ENCODE assay signal across 27 mouse cellular contexts in the genomic region with DNA sequence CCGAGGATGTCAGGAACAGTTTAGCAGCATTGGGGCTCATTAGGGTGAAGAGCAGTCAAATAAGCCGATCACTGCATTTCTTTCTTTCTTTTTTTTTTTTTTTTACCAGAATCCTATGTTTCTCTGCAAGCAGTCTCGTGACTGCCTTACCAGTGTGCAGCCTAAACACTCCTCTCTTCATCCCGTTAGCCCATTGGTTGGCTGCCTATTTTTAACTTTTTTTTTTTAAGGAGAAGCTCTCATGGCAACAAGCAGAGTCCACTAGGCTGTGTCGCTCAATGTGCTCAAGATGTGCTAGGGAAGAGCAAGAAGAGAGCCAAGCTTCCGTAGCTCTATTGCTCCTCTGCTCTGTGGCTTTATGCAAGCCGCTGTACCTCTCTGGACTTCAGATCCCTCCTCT.
"Had no signal": no experiment of that assay in that cellular context is flagged by ENCODE, and none has a peak within 500 bp of the region (broad histone marks: within the 10 kb centered on the region; RNA-seq: fewer than 3 reads in every experiment).

No protein-coding gene starts in this region.

- ATAC-seq: inflammation-experienced regulatory T-cells, adult 6 months; intestine, postnatal 0 days; liver, postnatal 0 days had no signal

- H3K9me3 ChIP-seq: heart, embryonic 13.5 days; heart, embryonic 15.5 days; hindbrain, embryonic 13.5 days; hindbrain, embryonic 15.5 days; limb, embryonic 10.5 days; limb, embryonic 12.5 days; liver, embryonic 13.5 days; liver, embryonic 15.5 days had no signal

- H3K4me2 ChIP-seq: heart, embryonic 11.5 days; heart, embryonic 13.5 days; heart, embryonic 15.5 days; hindbrain, embryonic 13.5 days; hindbrain, embryonic 15.5 days; limb, embryonic 12.5 days; liver, embryonic 11.5 days; liver, embryonic 13.5 days; liver, embryonic 15.5 days had no signal

- H3K4me3 ChIP-seq: gastrocnemius, adult 2 months; heart, adult 2 months; heart, embryonic 13.5 days; heart, embryonic 15.5 days; hindbrain, embryonic 13.5 days; hindbrain, embryonic 15.5 days; layer of hippocampus, adult 2 months; left cerebral cortex, adult 2 months; limb, embryonic 10.5 days; limb, embryonic 12.5 days; liver, embryonic 13.5 days; liver, embryonic 15.5 days had no signal

- H3K9ac ChIP-seq: heart, embryonic 13.5 days; heart, embryonic 15.5 days; hindbrain, embryonic 13.5 days; hindbrain, embryonic 15.5 days; limb, embryonic 12.5 days; liver, embryonic 13.5 days; liver, embryonic 15.5 days; liver, postnatal 0 days had no signal

- DNase-seq: gastrocnemius, adult 2 months; gastrocnemius, postnatal 10 days; gastrocnemius, postnatal 25 days; heart, adult 2 months; heart, postnatal 14 days; heart, postnatal 4 days; kidney, adult 18-20 months; kidney, adult 8-10 months; kidney, postnatal 10 days; kidney, postnatal 25 days; kidney, postnatal 4 days; liver; liver, embryonic 13.5 days; liver, postnatal 0 days had no signal

- H3K27ac ChIP-seq: gastrocnemius, adult 2 months; heart, adult 2 months; heart, embryonic 13.5 days; heart, embryonic 15.5 days; hindbrain, embryonic 13.5 days; hindbrain, embryonic 15.5 days; layer of hippocampus, adult 2 months; left cerebral cortex, adult 2 months; limb, embryonic 10.5 days; limb, embryonic 12.5 days; liver, embryonic 13.5 days; liver, embryonic 15.5 days had no signal

- H3K36me3 ChIP-seq: heart, embryonic 13.5 days; heart, embryonic 15.5 days; hindbrain, embryonic 13.5 days; hindbrain, embryonic 15.5 days; limb, embryonic 10.5 days; limb, embryonic 12.5 days; liver, embryonic 13.5 days; liver, embryonic 15.5 days had no signal

- H3K4me1 ChIP-seq: heart, embryonic 13.5 days; heart, embryonic 15.5 days; hindbrain, embryonic 13.5 days; hindbrain, embryonic 15.5 days; limb, embryonic 12.5 days; liver, embryonic 13.5 days; liver, embryonic 15.5 days had no signal

- H3K27me3 ChIP-seq: heart, embryonic 13.5 days; heart, embryonic 15.5 days; hindbrain, embryonic 13.5 days; hindbrain, embryonic 15.5 days; limb, embryonic 12.5 days; liver, embryonic 13.5 days; liver, embryonic 15.5 days had no signal
